Mouse (Mus musculus): ENCODE results near the gene Ephb2. TPM values are rescaled to one million over a fixed set of nuclear protein-coding genes. Genes with fewer than 3 reads are reported as not detected.
A peak's percentile ranks its signal among the peaks of the same experiment; 100 is the strongest.

The Ephb2 gene
- polyA plus RNA-seq, 1 experiment from 2014 or later = 33.7 TPM

- Histone ChIP-seq H3K36me3 (ENCODE audit: control insufficient read depth, insufficient read depth, low read length) (0 out of 2 replicates have a peak, but pooled peaks cover 2% of the 10 kb centered on the region), H3K9ac (ENCODE audit: low read length) (no peak overlapping the region), H3K27ac (ENCODE audit: low read depth, low read length) (no peak overlapping the region), H3K4me1 (ENCODE audit: control insufficient read depth, insufficient read depth, low read length) (peaks cover 32% of the 10 kb centered on the region), H3K4me3 (ENCODE audit: low read depth, low read length) (no peak overlapping the region), H3K9me3 (ENCODE audit: control insufficient read depth, low read length) (no peaks in the 10 kb centered on the region), H3K4me2 (no peak overlapping the region), H3K27me3 (ENCODE audit: control insufficient read depth, insufficient read depth, low read length) (no peaks in the 10 kb centered on the region)
- WGBS = 86% methylated on average over 8 of the region's 8 CpGs
- ATAC-seq (ENCODE audit: low FRiP score) (no peak), DNase-seq (ENCODE audit: low spot score, missing footprints) (no peak)
Measured at GRCm38 (mm10) chr4:136801463-136801862, 34.3 kb downstream of the Ephb2 start.

- Histone ChIP-seq H3K27ac (ENCODE audit: low read depth, low read length) (no peak overlapping the region), H3K27me3 (ENCODE audit: control insufficient read depth, insufficient read depth, low read length) (no peaks in the 10 kb centered on the region), H3K4me2 (no peak overlapping the region), H3K36me3 (ENCODE audit: control insufficient read depth, insufficient read depth, low read length) (0 out of 2 replicates have a peak, but pooled peaks cover 2% of the 10 kb centered on the region), H3K4me1 (ENCODE audit: control insufficient read depth, insufficient read depth, low read length) (peaks cover 30% of the 10 kb centered on the region), H3K9me3 (ENCODE audit: control insufficient read depth, low read length) (no peaks in the 10 kb centered on the region), H3K9ac (ENCODE audit: low read length) (no peak overlapping the region), H3K4me3 (ENCODE audit: low read depth, low read length) (no peak overlapping the region)
- ATAC-seq (ENCODE audit: low FRiP score) (no peak), DNase-seq (ENCODE audit: low spot score, missing footprints) (no peak)
- WGBS = 61% methylated on average over 14 of the region's 14 CpGs
Measured at GRCm38 (mm10) chr4:136800366-136800765, 35.4 kb downstream of the Ephb2 start.

GRCm38 (mm10) chr4:136797677-136798569, 37.9 kb downstream of the Ephb2 start:
- WGBS = 77% methylated on average over 23 of the region's 23 CpGs
- no peak overlapping the region for H3K4me2 ChIP-seq
- 0 out of 2 replicates have a peak, but pooled peaks cover 2% of the 10 kb centered on the region for H3K36me3 ChIP-seq (ENCODE audit: control insufficient read depth, insufficient read depth, low read length)
- H3K4me3 ChIP-seq (ENCODE audit: low read depth, low read length) = no peak overlapping the region
- H3K27ac ChIP-seq (ENCODE audit: low read depth, low read length) = no peak overlapping the region
- H3K9me3 ChIP-seq (ENCODE audit: control insufficient read depth, low read length) = no peaks in the 10 kb centered on the region
- no peak overlapping the region for H3K9ac ChIP-seq (ENCODE audit: low read length)
- H3K27me3 ChIP-seq (ENCODE audit: control insufficient read depth, insufficient read depth, low read length) = no peaks in the 10 kb centered on the region
- H3K4me1 ChIP-seq (ENCODE audit: control insufficient read depth, insufficient read depth, low read length) = peaks cover 32% of the 10 kb centered on the region
- ATAC-seq (ENCODE audit: low FRiP score) = no peak
- DNase-seq (ENCODE audit: low spot score, missing footprints) = no peak

- no peak overlapping the region for H3K4me3 ChIP-seq (ENCODE audit: low read depth, low read length)
- ATAC-seq (ENCODE audit: low FRiP score) (no peak), DNase-seq (ENCODE audit: low spot score, missing footprints) (no peak)
- no peak overlapping the region for H3K27ac ChIP-seq (ENCODE audit: low read depth, low read length)
- peaks cover 15% of the 10 kb centered on the region for H3K4me1 ChIP-seq (ENCODE audit: control insufficient read depth, insufficient read depth, low read length)
- H3K27me3 ChIP-seq (ENCODE audit: control insufficient read depth, insufficient read depth, low read length) = no peaks in the 10 kb centered on the region
- no peak overlapping the region for H3K4me2 ChIP-seq
- no peaks in the 10 kb centered on the region for H3K9me3 ChIP-seq (ENCODE audit: control insufficient read depth, low read length)
- 90% methylated on average over 11 of the region's 11 CpGs for WGBS
- no peak overlapping the region for H3K9ac ChIP-seq (ENCODE audit: low read length)
- H3K36me3 ChIP-seq (ENCODE audit: control insufficient read depth, insufficient read depth, low read length) = no peaks in the 10 kb centered on the region
Measured at GRCm38 (mm10) chr4:136793320-136793719, 42.5 kb downstream of the Ephb2 start.

- no peak for DNase-seq (ENCODE audit: low spot score, missing footprints)
- H3K4me2 ChIP-seq = no peak overlapping the region
- no peak overlapping the region for H3K4me3 ChIP-seq (ENCODE audit: low read depth, low read length)
- H3K27me3 ChIP-seq (ENCODE audit: control insufficient read depth, insufficient read depth, low read length) = no peaks in the 10 kb centered on the region
- H3K4me1 ChIP-seq (ENCODE audit: control insufficient read depth, insufficient read depth, low read length) = peaks cover 20% of the 10 kb centered on the region
- H3K27ac ChIP-seq (ENCODE audit: low read depth, low read length) = no peak overlapping the region
- H3K9ac ChIP-seq (ENCODE audit: low read length) = no peak overlapping the region
- no peak for ATAC-seq (ENCODE audit: low FRiP score)
- 89% methylated on average over 6 of the region's 6 CpGs for WGBS
- no peaks in the 10 kb centered on the region for H3K9me3 ChIP-seq (ENCODE audit: control insufficient read depth, low read length)
- H3K36me3 ChIP-seq (ENCODE audit: control insufficient read depth, insufficient read depth, low read length) = no peaks in the 10 kb centered on the region
Measured at GRCm38 (mm10) chr4:136789821-136790220, 46.0 kb downstream of the Ephb2 start.

GRCm38 (mm10) chr4:136787357-136787756, 48.4 kb downstream of the Ephb2 start:
- Histone ChIP-seq H3K9me3 (ENCODE audit: control insufficient read depth, low read length) (no peaks in the 10 kb centered on the region), H3K36me3 (ENCODE audit: control insufficient read depth, insufficient read depth, low read length) (no peaks in the 10 kb centered on the region), H3K4me3 (ENCODE audit: low read depth, low read length) (no peak overlapping the region), H3K27me3 (ENCODE audit: control insufficient read depth, insufficient read depth, low read length) (no peaks in the 10 kb centered on the region), H3K4me1 (ENCODE audit: control insufficient read depth, insufficient read depth, low read length) (peaks cover 20% of the 10 kb centered on the region), H3K27ac (ENCODE audit: low read depth, low read length) (peak overlapping the region; percentile 35), H3K9ac (ENCODE audit: low read length) (peak overlapping the region; percentile 31; the same call in 1 of the 2 replicates), H3K4me2 (no peak overlapping the region)
- no peak for ATAC-seq (ENCODE audit: low FRiP score)
- no peak for DNase-seq (ENCODE audit: low spot score, missing footprints)
- WGBS = 73% methylated on average over 4 of the region's 4 CpGs

GRCm38 (mm10) chr4:136786453-136787276, 49.1 kb downstream of the Ephb2 start:
- no peaks in the 10 kb centered on the region for H3K9me3 ChIP-seq (ENCODE audit: control insufficient read depth, low read length)
- H3K4me3 ChIP-seq (ENCODE audit: low read depth, low read length) = no peak overlapping the region
- H3K9ac ChIP-seq (ENCODE audit: low read length) = no peak overlapping the region
- no peaks in the 10 kb centered on the region for H3K27me3 ChIP-seq (ENCODE audit: control insufficient read depth, insufficient read depth, low read length)
- no peaks in the 10 kb centered on the region for H3K36me3 ChIP-seq (ENCODE audit: control insufficient read depth, insufficient read depth, low read length)
- H3K27ac ChIP-seq (ENCODE audit: low read depth, low read length) = peak overlapping the region; percentile 35; the same call in 1 of the 2 replicates
- 58% methylated on average over 26 of the region's 26 CpGs for WGBS
- no peak overlapping the region for H3K4me2 ChIP-seq
- DNase-seq (ENCODE audit: low spot score, missing footprints) (no peak), ATAC-seq (ENCODE audit: low FRiP score) (0 out of 2 replicates have a peak, but pooled peaks have one; percentile 25)
- H3K4me1 ChIP-seq (ENCODE audit: control insufficient read depth, insufficient read depth, low read length) = peaks cover 22% of the 10 kb centered on the region

- DNase-seq (ENCODE audit: low spot score, missing footprints) (no peak), ATAC-seq (ENCODE audit: low FRiP score) (no peak)
- Histone ChIP-seq H3K4me2 (no peak overlapping the region), H3K36me3 (ENCODE audit: control insufficient read depth, insufficient read depth, low read length) (no peaks in the 10 kb centered on the region), H3K4me3 (ENCODE audit: low read depth, low read length) (no peak overlapping the region), H3K4me1 (ENCODE audit: control insufficient read depth, insufficient read depth, low read length) (peaks cover 16% of the 10 kb centered on the region), H3K9me3 (ENCODE audit: control insufficient read depth, low read length) (no peaks in the 10 kb centered on the region), H3K9ac (ENCODE audit: low read length) (no peak overlapping the region), H3K27me3 (ENCODE audit: control insufficient read depth, insufficient read depth, low read length) (no peaks in the 10 kb centered on the region), H3K27ac (ENCODE audit: low read depth, low read length) (no peak overlapping the region)
- 79% methylated on average over 22 of the region's 22 CpGs for WGBS
Measured at GRCm38 (mm10) chr4:136783552-136784150, 52.1 kb downstream of the Ephb2 start.

Measured in midbrain, embryonic 11.5 days (tissue).